Mouse (Mus musculus) megakaryocyte, adult 5-6 weeks (primary cell): ENCODE data around the gene Adamts18. TPM values are rescaled to one million over a fixed set of nuclear protein-coding genes. Genes with fewer than 3 reads are reported as not detected.

Source experiments
- ATAC-seq: 2 replicates; pipeline ENCODE4 v1.8.0; 2016; ENCODE audit warnings: mild to moderate bottlenecking, inconsistent platforms; ENCODE audit not compliant: poor library complexity, severe bottlenecking
- total RNA-seq, 2 experiments: library from RNA; stranded (forward) in 1 of 2; stranded (reverse) in 1 of 2; fragments of 153-499, 151-499 nt in 1 of 2; fragments of 221-1000, 200-1000 nt in 1 of 2; gene quantifications; 2 replicates each; pipeline versions ENCODE4 v1.2.3 to v1.2.4; 2015 to 2017

Gene Adamts18
- total RNA-seq, 2 experiments from 2014 or later = 0.07 TPM; not detected in 1

GRCm38 (mm10) chr8:113763592-113764355 is 84.8 kb downstream of the Adamts18 start:
- peak; percentile 79 for ATAC-seq

GRCm38 (mm10) chr8:113762101-113762500 is 86.4 kb downstream of the Adamts18 start:
- ATAC-seq = no peak

- no peak for ATAC-seq
Measured at GRCm38 (mm10) chr8:113755866-113756265, 92.7 kb downstream of the Adamts18 start.

- ATAC-seq = no peak
Measured at GRCm38 (mm10) chr8:113753153-113753552, 95.4 kb downstream of the Adamts18 start.

GRCm38 (mm10) chr8:113752349-113752748 is 96.2 kb downstream of the Adamts18 start:
- no peak for ATAC-seq

GRCm38 (mm10) chr8:113735496-113736060 is 113.0 kb downstream of the Adamts18 start:
- ATAC-seq = no peak

- no peak for ATAC-seq
Measured at GRCm38 (mm10) chr8:113725331-113725730, 123.2 kb downstream of the Adamts18 start.

- no peak for ATAC-seq
Measured at GRCm38 (mm10) chr8:113723873-113724538, 124.5 kb downstream of the Adamts18 start.

- ATAC-seq = no peak
Measured at GRCm38 (mm10) chr8:113721459-113721858, 127.1 kb downstream of the Adamts18 start.

- no peak for ATAC-seq
Measured at GRCm38 (mm10) chr8:113704968-113705367, 143.6 kb downstream of the Adamts18 start.

- ATAC-seq = no peak
Measured at GRCm38 (mm10) chr8:113691622-113692343, 156.8 kb downstream of the Adamts18 start.

- ATAC-seq = no peak
Measured at GRCm38 (mm10) chr8:113688543-113688915, 160.0 kb downstream of the Adamts18 start.

GRCm38 (mm10) chr8:113687889-113688542 is 160.5 kb downstream of the Adamts18 start:
- no peak for ATAC-seq

- peak; percentile 80 for ATAC-seq
Measured at GRCm38 (mm10) chr8:113679361-113679760, 169.2 kb downstream of the Adamts18 start.

GRCm38 (mm10) chr8:113676811-113677210 is 171.7 kb downstream of the Adamts18 start:
- no peak for ATAC-seq

- no peak for ATAC-seq
Measured at GRCm38 (mm10) chr8:113675281-113675680, 173.3 kb downstream of the Adamts18 start.

- no peak for ATAC-seq
Measured at GRCm38 (mm10) chr8:113674611-113675010, 173.9 kb downstream of the Adamts18 start.

- no peak for ATAC-seq
Measured at GRCm38 (mm10) chr8:113673300-113673699, 175.2 kb downstream of the Adamts18 start.

- no peak for ATAC-seq
Measured at GRCm38 (mm10) chr8:113672599-113673255, 175.8 kb downstream of the Adamts18 start.

- ATAC-seq = no peak
Measured at GRCm38 (mm10) chr8:113669924-113670323, 178.6 kb downstream of the Adamts18 start.
